Mouse (Mus musculus) C2C12 (cell line): ENCODE results near the gene Haus3.

Experiments
- CEBPB ChIP-seq: IDR thresholded peaks from one replicate; pipeline ENCODE4 v1.6.1; 2011; ENCODE audit warnings: low read depth, mild to moderate bottlenecking, control low read depth, moderate library complexity
- CTCF ChIP-seq: IDR thresholded peaks from one replicate; pipeline ENCODE4 v1.5.1; 2011; ENCODE audit not compliant: control insufficient read depth, insufficient read depth, insufficient read length
- MAX ChIP-seq: IDR thresholded peaks from one replicate; pipeline ENCODE4 v1.6.1; 2011; ENCODE audit warnings: mild to moderate bottlenecking, control low read depth
- MYOG ChIP-seq: IDR thresholded peaks from one replicate; pipeline ENCODE4 v1.6.1; 2011; ENCODE audit not compliant: control insufficient read depth, insufficient read length; ENCODE audit errors: extremely low read depth
- USF1 ChIP-seq: IDR thresholded peaks from one replicate; pipeline ENCODE4 v1.6.1; 2011; ENCODE audit warnings: low read depth, mild to moderate bottlenecking, control low read depth, moderate library complexity

DNA sequence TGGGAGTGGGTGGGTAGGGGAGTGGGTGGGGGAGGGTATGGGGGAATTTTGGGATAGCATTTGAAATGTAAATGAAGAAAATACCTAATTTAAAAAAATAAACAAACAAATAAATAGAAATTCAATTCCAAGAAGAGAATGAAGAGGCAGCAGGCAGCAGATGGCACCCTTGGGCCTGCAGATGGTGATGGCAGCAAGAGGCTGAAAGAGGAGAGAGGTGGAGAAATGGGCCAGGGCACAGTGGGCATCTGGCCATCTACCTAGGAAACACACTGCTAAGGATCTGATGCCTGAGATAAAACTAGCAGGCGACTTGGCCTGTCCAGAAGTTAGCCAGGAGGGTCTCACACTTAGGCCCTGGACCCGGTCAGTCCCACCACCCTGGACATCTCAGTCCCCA lies 35.6 kb upstream of the Haus3 start:
- TF ChIP-seq CTCF (no peak), USF1 (no peak), MAX (no peak), MYOG (no peak), CEBPB (no peak)
